Mouse (Mus musculus): Measurements from ENCODE around the gene Tpx2.

- TF ChIP-seq POLR2A (IDR thresholded peaks at IDR 0.05; ENCODE audit: borderline replicate concordance, insufficient read depth, low read length) (no peak), CTCF (IDR thresholded peaks at IDR 0.05; ENCODE audit: borderline replicate concordance, insufficient read depth, low read depth, low read length) (no peak)
These were observed 36.2 kb upstream of the Tpx2 start for GRCm38 (mm10) chr2:152811336-152812165.

Data from cerebellum, adult 2 months (tissue).